Mouse (Mus musculus) intestine, postnatal 0 days (tissue): ENCODE results near the gene Ano4. TPM values are rescaled to one million over a fixed set of nuclear protein-coding genes. Genes with fewer than 3 reads are reported as not detected.

ENCODE experiments used
- ATAC-seq: fragments of 200-750 bp; cut with Nextera tagmentation; 2 replicates; pipeline ENCODE4 v1.8.0; 2017; ENCODE audit warnings: mild to moderate bottlenecking, moderate TSS enrichment, moderate library complexity
- H3K27ac ChIP-seq: fragments of 300-500 bp; sonication (generic); 2 replicates; pipeline ENCODE4 v1.5.1; 2014; ENCODE audit warnings: mild to moderate bottlenecking, low read depth, low read length, moderate library complexity
- H3K27me3 ChIP-seq: fragments of 300-500 bp; sonication (generic); replicated peaks from 2 replicates; pipeline ENCODE4 v1.6.1; 2014; ENCODE audit warnings: low read length, mixed read lengths; ENCODE audit not compliant: control insufficient read depth, insufficient read depth
- H3K36me3 ChIP-seq: fragments of 300-500 bp; sonication (generic); 2 replicates; pipeline ENCODE4 v1.6.1; 2014; ENCODE audit warnings: mild to moderate bottlenecking, moderate library complexity; ENCODE audit not compliant: control insufficient read depth, insufficient read depth
- H3K4me1 ChIP-seq: fragments of 300-500 bp; sonication (generic); replicated peaks from 2 replicates; pipeline ENCODE4 v1.6.1; 2014; ENCODE audit warnings: antibody characterized with exemption, low read length, mixed read lengths; ENCODE audit not compliant: control insufficient read depth, insufficient read depth
- H3K4me2 ChIP-seq: fragments of 300-500 bp; sonication (generic); replicated peaks from 2 replicates; pipeline ENCODE4 v1.6.1; 2014; ENCODE audit warnings: low read depth, mild to moderate bottlenecking, moderate library complexity
- H3K4me3 ChIP-seq: fragments of 300-500 bp; sonication (generic); 2 replicates; pipeline ENCODE4 v1.5.1; 2014; ENCODE audit warnings: low read depth, low read length
- H3K9ac ChIP-seq: fragments of 300-500 bp; sonication (generic); 2 replicates; pipeline ENCODE4 v1.6.1; 2014; ENCODE audit warnings: mild to moderate bottlenecking, low read depth, low read length
- H3K9me3 ChIP-seq: fragments of 300-500 bp; sonication (generic); 2 replicates; pipeline ENCODE4 v1.6.1; 2016; ENCODE audit warnings: mixed run types; ENCODE audit not compliant: control insufficient read depth
- CTCF ChIP-seq: sonication (generic); IDR thresholded peaks from 2 replicates; pipeline ENCODE4 v1.5.1; 2016; ENCODE audit warnings: low read depth, mild to moderate bottlenecking, control low read depth, antibody characterized with exemption, moderate library complexity
- WGBS: fragments of 180-500 bp; shearing (Covaris S2); extraction: QIAGEN DNeasy Blood & Tissue Kit; methylation state at CpG from one replicate; pipeline ENCODE4 v1.1.7; 2014; 5-methylcytosine and 5-hydroxymethylcytosine counted together
- polyA plus RNA-seq: library from polyadenylated mRNA; unstranded; fragments of >200 nt; fragmentation: Nextera tagmentation; extraction: Ambion mirVana; gene quantifications from 2 replicates; pipeline ENCODE4 v1.2.1, GENCODE M21; 2015

Ano4 gene
- polyA plus RNA-seq, 1 experiment from 2014 or later: not detected

DNA sequence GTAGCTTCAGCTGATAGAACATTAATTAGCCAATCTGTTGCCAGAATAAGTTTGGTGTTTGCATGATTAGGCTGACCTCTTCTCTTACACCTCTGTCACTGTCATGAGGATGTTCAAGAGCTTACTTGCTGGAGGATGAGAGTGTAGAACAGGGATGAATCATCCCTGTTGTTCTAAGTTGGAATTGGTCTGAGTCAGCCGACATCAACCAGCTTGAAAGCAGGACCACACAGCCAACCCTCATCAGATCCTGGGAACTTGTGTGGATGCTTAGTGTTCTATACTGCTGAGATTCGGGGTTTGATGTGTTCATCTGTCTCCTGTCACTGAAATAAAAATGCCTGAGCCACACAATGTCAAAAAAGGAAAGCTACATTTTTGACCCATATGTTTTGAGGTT lies 44.2 kb downstream of the Ano4 start:
- Histone ChIP-seq H3K4me2 (no peak overlapping the region), H3K9me3 (no peaks in the 10 kb centered on the region), H3K27me3 (no peaks in the 10 kb centered on the region), H3K4me3 (no peak overlapping the region), H3K4me1 (no peaks in the 10 kb centered on the region), H3K27ac (no peak overlapping the region), H3K36me3 (no peaks in the 10 kb centered on the region), H3K9ac (no peak overlapping the region)
- no peak for ATAC-seq
- WGBS: 68% methylated on average over 2 of the region's 2 CpGs
- TF ChIP-seq CTCF: no peak

DNA sequence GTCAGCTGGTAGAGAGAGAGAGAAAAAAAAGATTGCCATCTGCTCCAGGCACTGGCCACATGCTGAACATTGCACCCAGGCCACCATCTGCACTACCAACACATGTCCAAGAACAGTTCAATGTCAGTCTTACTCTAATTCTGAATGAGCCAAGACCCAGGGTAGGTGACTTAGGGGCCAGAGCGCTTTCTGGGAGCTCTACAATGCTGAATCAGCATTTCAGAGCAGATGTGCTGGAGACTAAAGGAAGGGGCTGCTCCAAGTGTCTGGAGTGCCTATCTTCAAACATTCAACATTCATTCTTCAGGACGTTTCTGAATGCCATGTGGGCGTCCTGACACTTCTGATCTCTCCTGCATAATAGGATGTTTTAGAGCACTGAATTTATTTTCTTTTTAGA lies 51.8 kb downstream of the Ano4 start:
- no peak for TF ChIP-seq CTCF
- Histone ChIP-seq H3K9ac (no peak overlapping the region), H3K4me3 (no peak overlapping the region), H3K9me3 (no peaks in the 10 kb centered on the region), H3K4me2 (no peak overlapping the region), H3K4me1 (no peaks in the 10 kb centered on the region), H3K27me3 (no peaks in the 10 kb centered on the region), H3K27ac (no peak overlapping the region), H3K36me3 (no peaks in the 10 kb centered on the region)
- WGBS: 69% methylated on average over 3 of the region's 3 CpGs
- no peak for ATAC-seq

DNA sequence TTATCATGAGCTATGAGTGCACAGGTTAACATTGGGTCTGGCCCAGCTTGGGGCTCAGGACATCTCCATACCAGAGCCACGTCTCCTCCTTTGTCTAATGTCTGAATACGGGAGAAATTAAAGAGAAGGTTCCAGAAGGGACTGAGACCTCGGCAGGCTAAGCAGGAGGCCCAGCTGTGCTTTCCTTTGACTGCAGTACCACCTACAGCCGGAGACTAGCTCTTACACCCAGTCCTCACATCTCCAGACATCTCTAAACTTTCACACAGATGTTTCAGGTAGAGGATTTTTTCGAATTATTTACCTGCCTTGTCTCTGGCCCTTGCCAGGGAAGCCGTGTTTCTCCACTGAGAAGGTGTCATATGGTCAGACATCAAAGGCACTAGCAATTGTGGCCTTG lies 53.9 kb downstream of the Ano4 start:
- Histone ChIP-seq H3K36me3 (no peaks in the 10 kb centered on the region), H3K9me3 (no peaks in the 10 kb centered on the region), H3K4me1 (no peaks in the 10 kb centered on the region), H3K9ac (no peak overlapping the region), H3K4me3 (no peak overlapping the region), H3K4me2 (no peak overlapping the region), H3K27me3 (no peaks in the 10 kb centered on the region), H3K27ac (no peak overlapping the region)
- TF ChIP-seq CTCF: peak; percentile 33; the same call in 1 of the 2 replicates
- WGBS: 58% methylated on average over 6 of the region's 6 CpGs
- ATAC-seq: no peak

DNA sequence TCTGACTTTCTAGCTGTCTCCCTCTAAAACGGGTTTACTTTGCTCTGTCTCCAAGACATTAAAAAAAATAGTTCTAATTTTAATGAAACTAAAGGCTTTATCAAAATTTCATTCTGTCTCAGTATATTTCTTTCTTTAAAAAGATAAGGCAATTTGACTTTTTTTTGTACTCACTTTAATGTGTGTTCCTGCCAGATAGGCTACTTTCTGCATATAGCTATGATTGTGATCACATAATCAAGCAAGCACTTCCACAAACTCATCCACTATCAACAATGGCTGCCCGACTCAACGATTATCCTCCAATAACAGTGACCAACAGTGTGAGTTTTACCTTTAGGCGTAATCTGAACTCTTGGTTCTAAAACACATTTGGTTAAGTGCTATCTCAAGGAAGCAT lies 55.3 kb downstream of the Ano4 start:
- Histone ChIP-seq H3K4me1 (no peaks in the 10 kb centered on the region), H3K36me3 (no peaks in the 10 kb centered on the region), H3K9ac (no peak overlapping the region), H3K27ac (no peak overlapping the region), H3K27me3 (no peaks in the 10 kb centered on the region), H3K9me3 (no peaks in the 10 kb centered on the region), H3K4me3 (no peak overlapping the region), H3K4me2 (no peak overlapping the region)
- ATAC-seq: no peak
- 88% methylated on average over 4 of the region's 4 CpGs for WGBS
- TF ChIP-seq CTCF: no peak

DNA sequence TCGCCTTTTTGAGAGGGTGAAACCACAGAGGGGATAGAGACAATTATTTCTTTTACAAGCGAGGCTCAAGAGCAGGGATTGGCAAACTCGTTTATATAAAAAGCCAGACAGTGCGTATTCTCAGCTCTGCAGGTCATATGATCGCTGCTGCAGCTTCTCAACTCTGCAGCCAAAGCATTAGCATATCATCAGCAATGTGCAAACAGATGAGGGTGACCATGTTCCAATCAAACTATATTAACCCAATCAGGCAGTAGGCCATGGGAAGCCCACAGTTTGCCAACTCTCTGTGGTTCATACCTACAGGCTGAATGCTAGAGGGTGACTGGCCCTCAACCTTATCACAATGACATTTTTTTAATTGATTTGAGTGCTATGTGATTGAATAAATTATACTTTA lies 64.2 kb downstream of the Ano4 start:
- Histone ChIP-seq H3K4me3 (no peak overlapping the region), H3K36me3 (no peaks in the 10 kb centered on the region), H3K27ac (no peak overlapping the region), H3K4me2 (no peak overlapping the region), H3K27me3 (no peaks in the 10 kb centered on the region), H3K4me1 (no peaks in the 10 kb centered on the region), H3K9me3 (no peaks in the 10 kb centered on the region), H3K9ac (no peak overlapping the region)
- no peak for TF ChIP-seq CTCF
- ATAC-seq: no peak
- 71% methylated on average over 5 of the region's 5 CpGs for WGBS

DNA sequence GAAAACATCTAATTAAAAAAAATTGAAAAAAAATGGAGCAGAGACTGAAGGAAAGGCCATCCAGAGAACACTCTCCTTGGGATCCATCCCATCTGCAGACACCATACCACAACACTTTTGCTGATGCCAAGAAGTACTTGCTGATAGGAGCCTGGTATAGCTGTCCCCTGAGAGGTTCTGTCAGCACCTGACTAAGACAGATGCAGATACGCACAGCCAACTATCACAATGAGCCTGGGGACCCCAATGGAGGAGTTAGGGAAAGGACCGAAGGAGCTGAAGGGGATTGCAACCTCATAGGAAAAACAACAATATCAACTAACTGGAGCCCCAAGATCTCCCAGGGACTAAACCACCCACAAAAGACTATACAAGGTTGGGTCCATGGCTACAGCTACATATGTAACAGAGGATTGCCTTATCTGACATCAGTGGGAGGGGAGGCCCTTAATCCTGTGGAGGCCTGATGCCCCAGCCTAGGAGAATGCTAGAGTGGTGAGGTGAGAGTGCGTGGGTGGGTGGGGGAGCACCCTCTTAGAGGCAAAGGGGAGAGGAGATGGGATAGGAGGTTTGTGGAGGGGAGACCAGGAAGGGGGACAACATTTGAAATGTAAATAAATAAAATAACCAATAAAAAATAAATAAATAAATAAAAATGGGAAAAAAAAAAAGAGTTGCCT lies 71.4 kb downstream of the Ano4 start:
- H3K4me2 ChIP-seq: no peak overlapping the region
- no peak overlapping the region for H3K4me3 ChIP-seq
- H3K27me3 ChIP-seq: no peaks in the 10 kb centered on the region
- H3K4me1 ChIP-seq: no peaks in the 10 kb centered on the region
- no peak for TF ChIP-seq CTCF
- whole genome bisulfite sequencing: 91% methylated on average over 3 of the region's 3 CpGs
- H3K36me3 ChIP-seq: no peaks in the 10 kb centered on the region
- H3K27ac ChIP-seq: no peak overlapping the region
- no peak overlapping the region for H3K9ac ChIP-seq
- H3K9me3 ChIP-seq: no peaks in the 10 kb centered on the region
- no peak for ATAC-seq

DNA sequence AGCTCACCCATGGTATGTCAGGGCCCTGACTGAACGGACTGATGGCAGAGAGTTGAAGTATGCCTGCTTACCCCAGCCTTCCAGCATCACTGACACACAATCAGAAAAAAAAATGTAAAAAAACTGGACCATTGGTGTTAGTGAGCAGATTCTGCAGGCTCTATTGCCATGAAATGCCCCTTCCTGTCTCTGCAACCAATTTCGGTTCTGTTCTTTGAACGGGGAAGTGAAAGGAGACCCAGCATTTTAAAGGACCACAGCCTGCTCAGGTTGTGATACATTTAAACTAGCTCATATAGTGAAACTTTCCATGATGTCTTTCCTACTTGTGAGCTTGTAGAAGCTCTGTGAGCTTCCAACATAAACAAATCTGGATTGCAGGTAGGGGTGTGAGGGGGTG lies 77.2 kb downstream of the Ano4 start:
- H3K4me1 ChIP-seq: no peaks in the 10 kb centered on the region
- ATAC-seq: no peak
- no peaks in the 10 kb centered on the region for H3K36me3 ChIP-seq
- H3K27ac ChIP-seq: no peak overlapping the region
- no peaks in the 10 kb centered on the region for H3K27me3 ChIP-seq
- no peak overlapping the region for H3K4me2 ChIP-seq
- H3K4me3 ChIP-seq: no peak overlapping the region
- 88% methylated on average over 3 of the region's 3 CpGs for WGBS
- H3K9me3 ChIP-seq: no peaks in the 10 kb centered on the region
- H3K9ac ChIP-seq: no peak overlapping the region
- TF ChIP-seq CTCF: no peak
